Mouse (Mus musculus): Measurements from ENCODE around the gene AW822073. TPM values are rescaled to one million over a fixed set of nuclear protein-coding genes. Genes with fewer than 3 reads are reported as not detected.
"Not testable (repeated sequence)": the region's sequence is repeated elsewhere in the genome, so short reads cannot be mapped to it uniquely, and the experiment has no call there.

The AW822073 gene
- not detected for total RNA-seq (2021)
- long read RNA-seq, experiment 1 = 0 reads
- long read RNA-seq, experiment 2 = 0 reads

DNA sequence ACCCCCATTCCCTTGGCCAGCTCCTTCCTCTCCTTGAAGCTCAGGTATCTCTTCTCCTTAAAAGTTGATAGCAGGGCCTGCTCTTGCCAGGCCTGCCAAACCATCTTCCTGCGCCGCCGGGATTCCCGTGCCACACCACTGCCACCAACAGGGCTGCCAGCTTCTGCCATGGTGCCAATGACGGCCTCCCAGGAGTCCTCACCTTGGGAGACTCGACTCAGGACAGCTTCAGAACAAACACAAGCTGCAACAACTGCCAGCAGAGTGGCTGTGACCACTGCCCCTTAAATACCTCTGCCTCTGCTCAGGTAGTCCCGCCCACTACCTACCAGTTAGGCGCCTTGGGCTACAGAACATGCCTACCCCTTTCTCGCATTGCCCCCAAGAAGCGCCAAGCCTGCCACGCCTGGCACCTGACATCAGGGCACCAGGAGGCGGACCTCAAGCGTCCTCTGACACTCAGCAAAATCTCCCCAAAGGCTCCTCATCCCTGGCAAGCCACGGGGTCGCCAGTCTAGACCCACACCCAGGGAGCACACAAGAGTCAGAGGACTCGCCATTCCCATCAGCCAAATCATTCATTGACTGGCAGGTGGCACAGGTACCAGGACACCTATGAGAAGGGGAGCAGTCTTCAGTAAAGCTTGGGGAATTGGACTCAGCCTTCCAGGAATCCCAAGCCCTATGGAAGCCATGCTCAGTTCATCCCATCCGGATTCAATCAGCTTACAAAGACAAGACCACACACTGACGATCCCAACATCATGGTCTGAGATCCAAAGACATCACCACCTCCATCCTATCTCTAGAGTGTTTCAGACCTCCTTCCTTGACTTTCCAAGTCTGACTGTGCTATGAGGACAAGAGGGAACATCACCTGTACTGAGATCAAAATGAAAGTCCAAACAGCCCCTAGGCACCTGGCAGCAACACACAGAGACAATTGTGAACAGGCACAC is at the start of gene AW822073:
AW822073 (minus strand) TSS at position 104 of the 959 bp plus-strand sequence.
- DNase-seq (ENCODE audit: low spot score in 2 of 2) = not testable (repeated sequence)

DNA sequence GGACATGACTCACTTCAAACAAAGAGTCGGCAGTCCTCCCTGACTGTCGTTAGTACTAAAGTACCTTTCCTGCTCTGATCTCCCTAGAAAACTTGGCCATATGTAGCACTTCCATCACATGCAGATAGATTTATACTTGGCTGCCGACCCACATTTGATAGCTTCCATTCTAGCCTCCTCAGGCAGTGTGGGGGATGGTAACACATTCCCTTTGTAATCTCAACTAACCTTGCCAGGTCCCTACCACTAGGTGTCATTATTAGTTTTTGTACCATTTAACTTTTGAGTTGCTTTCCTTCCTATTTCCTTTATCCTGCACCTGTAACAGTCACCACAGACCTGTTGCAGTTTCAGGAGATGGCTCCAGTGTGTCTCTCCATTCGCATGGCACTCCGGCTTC is 33.7 kb upstream of the AW822073 start:
- DNase-seq (ENCODE audit: low spot score in 2 of 2) = no peak

DNA sequence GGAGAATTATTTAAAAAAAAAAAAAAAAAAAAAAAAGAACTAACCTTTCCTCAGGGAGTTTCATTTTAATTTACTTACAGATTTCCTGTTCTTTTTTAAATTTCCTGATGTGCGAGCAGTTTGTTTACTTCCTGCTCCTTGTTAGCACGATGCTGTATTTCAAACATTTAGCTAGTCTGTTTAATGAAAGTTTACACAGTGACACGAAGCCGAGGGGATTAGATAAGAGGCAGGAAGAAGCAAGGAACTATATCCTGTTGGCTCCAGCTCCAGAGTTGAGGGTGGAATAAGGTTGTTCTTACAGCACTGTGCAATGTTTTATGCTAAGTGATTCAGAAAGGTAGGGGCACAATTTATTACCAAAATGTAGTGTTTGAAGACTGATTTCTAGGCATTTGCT is 31.2 kb upstream of the AW822073 start:
- DNase-seq (ENCODE audit: low spot score in 2 of 2) = no peak

DNA sequence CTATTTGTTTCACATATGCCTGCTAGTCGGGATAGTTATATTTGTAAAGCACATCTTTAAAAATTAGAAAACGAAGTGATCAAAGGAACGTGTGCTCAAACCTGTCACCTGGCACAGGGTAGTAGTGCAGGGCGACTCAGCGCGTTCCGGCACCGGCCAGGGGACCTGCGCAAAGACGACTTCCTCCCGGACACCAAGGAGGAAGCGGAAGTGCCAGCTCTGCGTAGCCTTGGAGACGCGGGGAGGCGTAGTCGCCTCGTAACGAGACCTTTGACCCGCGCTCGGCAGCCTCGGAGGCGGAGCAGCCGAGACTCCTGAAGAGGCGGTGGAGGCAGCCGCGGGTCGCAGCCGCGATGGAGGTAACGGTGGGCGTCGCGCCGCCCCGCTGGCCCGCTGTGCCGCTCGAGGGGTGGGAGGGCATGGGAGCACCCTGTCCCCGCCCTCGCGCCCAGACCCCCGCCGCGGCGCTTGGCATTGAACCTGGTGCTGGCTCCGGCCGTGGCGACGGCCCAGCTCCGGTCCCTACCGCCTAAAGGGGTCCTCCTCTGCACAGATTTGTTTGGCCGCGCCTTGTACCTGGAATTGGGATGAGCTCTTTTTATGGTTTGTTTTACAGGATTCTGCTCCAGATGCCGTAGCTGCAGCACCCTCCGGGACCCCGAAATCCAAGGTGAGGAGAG is 30.6 kb upstream of the AW822073 start, which contains the start of gene Gcc2:
Gcc2 (plus strand) TSS at position 285 of the 680 bp plus-strand sequence.
- DNase-seq (ENCODE audit: low spot score in 2 of 2) = peak; percentile 86 to 93

DNA sequence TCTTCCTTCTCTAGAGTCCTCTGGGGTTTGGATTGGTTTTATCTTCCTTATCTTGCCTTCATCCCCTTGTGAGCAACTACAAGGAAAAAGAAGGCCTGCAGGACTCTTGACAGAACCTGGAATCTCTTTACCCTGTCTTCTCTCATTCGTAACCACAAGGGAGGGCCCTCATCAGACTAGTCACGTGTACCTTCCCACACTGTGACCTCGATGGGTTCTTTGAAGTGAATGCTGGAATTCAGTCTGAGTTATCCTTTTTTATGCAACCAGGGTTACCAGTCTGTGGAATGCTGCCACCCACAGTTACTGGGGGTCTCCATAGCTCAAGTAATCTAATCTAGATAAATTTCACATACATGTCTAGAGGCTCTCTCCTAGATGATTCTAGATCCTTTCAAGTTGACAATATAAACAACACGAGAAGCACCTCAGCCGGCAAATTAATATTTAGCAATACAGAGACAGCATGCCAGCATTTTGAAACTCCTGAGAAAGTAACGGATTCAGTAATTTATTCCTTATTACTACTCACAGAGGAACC is 30.0 kb upstream of the AW822073 start:
- peak in 1 of 2 experiments; percentile 13 for DNase-seq (ENCODE audit: low spot score in 2 of 2)

DNA sequence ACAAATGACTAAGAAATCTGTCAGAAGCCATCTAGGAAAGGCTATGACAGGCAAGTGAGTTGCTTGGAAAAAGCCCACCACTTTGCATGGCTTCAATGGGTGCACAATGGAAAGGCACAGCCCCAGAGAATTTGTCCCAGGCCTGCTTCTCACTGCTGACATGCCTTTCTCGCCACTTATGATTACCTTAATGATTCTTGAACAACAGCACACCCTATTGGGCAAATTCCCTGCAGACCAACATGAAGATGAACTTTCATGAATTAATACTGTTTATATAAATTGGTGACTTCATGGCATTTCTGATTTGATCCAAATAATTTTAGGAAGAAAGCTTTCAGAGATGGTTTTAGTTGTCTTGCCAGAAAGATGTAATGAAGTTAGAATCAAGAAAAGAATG is 24.8 kb upstream of the AW822073 start:
- no peak for DNase-seq (ENCODE audit: low spot score in 2 of 2)

DNA sequence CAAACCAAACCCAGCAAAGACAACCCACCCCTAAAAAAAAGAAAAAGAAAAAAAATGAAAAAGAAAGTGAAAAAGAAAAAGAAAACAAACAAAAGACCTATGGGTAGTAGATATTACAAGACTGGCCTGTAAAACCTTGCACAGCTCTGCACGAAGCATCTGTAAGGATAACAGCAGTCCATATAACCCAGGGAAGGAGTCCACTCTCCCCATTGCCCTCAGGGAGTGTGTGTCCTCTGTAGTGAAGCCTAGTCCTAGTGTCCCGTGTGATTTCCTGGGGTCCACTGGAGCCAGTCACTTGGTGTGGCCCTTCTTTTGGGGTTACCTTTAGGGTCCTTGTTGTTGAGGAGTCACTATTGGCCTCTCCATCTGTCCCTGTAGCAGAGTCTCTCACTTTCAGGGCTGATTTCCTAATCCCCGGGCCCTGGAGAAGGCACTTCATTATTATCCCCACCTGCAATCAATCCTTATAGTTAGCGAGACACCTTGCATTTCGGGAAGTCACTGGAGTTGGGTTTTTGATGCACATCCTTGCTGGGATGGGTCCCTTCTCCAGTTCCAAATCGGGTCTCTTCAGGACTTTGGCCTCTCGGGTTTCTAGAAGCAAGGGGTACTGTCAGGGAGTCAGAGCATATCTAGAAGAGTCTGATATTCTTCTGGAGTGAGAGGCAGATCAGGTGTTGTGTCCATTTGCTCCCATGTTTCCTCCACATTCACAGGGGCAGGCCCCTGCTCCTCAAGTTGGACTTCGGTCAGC is 14.4 kb upstream of the AW822073 start:
- DNase-seq (ENCODE audit: low spot score in 2 of 2) = peak in 1 of 2 experiments; percentile 49

DNA sequence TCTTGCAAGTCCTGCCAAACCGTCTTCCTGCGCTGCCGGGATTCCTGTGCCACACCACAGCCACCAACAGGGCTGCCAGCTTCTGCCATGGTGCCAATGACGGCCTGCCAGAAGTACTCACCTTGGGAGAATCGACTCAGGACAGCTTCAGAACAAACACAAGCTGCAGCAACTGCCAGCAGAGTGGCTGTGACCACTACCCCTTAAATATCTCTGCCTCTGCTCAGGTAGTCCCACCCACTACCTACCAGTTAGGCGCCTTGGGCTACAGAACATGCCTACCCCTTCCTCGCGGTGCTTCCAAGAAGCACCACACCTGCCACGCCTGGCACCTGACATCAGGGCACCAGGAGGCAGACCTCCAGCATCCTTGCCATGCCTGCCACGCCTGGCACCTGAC is 11.9 kb upstream of the AW822073 start, which contains the start of gene Gm4981:
Gm4981 (minus strand) TSS at position 89 of the 400 bp plus-strand sequence.
- no peak for DNase-seq (ENCODE audit: low spot score in 2 of 2)

DNA sequence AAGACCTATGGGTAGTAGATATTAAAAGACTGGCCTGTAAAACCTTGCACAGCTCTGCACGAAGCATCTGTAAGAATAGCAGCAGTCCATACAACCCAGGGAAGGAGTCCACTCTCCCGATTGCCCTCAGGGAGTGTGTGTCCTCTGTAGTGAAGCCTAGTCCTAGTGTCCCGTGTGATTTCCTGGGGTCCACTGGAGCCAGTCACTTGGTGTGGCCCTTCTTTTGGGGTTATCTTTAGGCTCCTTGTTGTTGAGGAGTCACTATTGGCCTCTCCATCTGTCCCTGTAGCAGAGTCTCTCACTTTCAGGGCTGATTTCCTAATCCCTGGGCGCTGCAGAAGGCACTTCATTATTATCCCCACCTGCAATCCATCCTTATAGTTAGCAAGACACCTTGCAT is 10.3 kb upstream of the AW822073 start:
- not testable (repeated sequence) for DNase-seq (ENCODE audit: low spot score in 2 of 2)

DNA sequence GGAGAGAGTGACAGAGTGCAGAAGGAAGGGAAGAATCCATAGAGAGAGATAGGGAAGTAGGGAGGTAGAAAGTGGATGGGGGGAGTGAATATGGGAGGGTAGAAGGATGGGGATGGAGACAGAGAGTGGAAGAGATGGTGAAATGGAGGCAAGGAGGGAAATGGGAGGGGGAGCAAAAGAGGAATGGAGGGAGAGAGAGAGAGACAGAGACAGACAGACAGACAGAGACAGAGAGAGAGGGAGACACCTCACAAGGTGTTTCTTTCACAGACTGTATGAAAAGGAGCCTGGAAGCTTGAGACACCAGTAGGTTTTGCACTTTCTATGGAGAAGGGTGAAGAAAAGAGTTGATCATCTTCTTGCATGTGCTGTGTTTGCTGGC is 9.0 kb upstream of the AW822073 start:
- not testable (repeated sequence) for DNase-seq (ENCODE audit: low spot score in 2 of 2)

DNA sequence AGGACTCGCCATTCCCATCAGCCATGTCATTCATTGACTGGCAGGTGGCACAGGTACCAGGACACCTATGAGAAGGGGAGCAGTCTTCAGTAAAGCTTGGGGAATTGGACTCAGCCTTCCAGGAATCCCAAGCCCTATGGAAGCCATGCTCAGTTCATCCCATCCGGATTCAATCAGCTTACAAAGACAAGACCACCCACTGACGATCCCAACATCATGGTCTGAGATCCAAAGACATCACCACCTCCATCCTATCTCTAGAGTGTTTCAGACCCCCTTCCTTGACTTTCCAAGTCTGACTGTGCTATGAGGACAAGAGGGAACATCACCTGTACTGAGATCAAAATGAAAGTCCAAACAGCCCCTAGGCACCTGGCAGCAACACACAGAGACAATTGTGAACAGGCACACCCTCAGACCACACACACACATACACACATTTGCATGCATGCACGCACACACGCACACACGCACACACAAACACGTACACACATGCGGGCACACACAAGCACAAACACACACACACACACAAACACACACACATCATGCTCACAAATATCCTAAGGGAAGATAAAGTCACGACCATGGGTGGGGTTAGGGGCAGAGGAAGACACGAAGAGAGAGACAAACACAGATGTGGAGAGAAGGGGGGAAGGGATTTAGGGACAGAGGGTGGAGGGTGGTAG is 8.5 kb upstream of the AW822073 start:
- not testable (repeated sequence) for DNase-seq (ENCODE audit: low spot score in 2 of 2)

DNA sequence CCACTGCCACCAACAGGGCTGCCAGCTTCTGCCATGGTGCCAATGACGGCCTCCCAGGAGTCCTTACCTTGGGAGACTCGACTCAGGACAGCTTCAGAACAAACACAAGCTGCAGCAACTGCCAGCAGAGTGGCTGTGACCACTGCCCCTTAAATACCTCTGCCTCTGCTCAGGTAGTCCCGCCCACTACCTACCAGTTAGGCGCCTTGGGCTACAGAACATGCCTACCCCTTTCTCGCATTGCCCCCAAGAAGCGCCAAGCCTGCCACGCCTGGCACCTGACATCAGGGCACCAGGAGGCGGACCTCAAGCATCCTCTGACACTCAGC is 7.9 kb upstream of the AW822073 start, which contains the start of gene Duxf3:
Duxf3 (minus strand) TSS at position 35 of the 329 bp plus-strand sequence.
- not testable (repeated sequence) for DNase-seq (ENCODE audit: low spot score in 2 of 2)

DNA sequence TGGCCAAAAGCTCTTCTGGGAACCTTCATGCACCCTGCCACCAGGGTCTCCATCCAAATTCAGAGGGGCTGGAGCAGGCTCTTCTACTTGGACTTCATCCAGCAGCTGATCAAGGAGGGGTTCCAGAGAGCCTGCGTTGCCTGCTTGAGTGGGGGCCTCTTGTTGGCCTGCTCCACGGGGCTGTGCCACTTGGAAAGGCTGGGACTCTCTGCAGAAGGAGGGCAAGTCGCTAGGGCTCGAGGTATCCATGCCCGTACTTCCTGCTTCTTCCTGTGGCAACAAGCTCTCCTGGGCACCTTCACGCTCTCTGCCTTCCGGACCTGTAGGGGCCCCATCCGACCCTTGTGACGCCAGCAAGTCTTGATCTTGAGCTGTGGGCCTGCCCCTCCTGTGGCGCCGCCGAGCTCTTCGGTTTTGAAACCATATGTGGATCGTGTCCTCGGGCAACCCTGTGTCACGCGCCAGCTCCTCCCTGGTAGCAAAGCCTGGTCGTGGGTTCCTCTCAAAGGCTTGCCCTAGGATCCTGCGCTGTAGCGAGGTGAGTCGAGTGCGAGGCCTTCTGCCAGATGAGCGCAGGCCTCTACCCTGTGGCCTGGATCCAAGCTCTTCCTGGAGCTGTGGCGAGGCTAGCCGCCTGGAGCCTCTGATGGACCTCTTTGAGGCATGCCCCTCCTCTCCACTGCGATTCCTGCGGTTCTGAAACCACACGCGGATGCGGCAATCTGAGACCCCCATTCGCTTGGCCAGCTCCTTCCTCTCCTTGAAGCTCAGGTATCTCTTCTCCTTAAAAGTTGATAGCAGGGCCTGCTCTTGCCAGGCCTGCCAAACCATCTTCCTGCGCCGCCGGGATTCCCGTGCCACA is 7.3 kb upstream of the AW822073 start:
- peak; percentile 60 to 61 for DNase-seq (ENCODE audit: low spot score in 2 of 2)

DNA sequence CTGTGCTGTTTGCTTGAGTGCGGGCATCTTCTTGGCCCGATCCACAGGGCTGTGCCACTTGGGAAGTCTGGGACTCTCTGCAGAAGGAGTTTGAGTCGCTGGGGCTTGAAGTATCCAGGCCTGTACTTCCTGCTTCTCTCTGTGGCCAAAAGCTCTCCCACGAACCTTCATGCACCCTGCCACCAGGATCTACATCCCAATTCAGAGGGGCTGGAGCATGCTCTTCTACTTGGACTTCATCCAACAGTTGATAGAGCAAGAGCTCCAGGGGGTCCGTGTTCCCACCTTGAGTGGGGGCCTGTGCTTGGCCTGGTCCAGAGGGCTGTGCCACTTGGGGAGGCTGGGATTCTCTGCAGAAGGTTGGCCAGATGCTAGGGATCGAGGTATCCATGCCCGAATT is 6.4 kb upstream of the AW822073 start:
- not testable (repeated sequence) for DNase-seq (ENCODE audit: low spot score in 2 of 2)

DNA sequence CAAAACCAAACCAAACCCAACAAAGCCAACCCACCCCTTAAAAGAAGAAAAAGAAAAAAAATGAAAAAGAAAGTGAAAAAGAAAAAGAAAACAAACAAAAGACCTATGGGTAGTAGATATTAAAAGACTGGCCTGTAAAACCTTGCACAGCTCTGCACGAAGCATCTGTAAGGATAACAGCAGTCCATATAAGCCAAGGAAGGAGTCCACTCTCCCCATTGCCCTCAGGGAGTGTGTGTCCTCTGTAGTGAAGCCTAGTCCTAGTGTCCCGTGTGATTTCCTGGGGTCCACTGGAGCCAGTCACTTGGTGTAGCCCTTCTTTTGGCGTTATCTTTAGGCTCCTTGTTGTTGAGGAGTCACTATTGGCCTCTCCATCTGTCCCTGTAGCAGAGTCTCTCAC is 5.3 kb upstream of the AW822073 start:
- not testable (repeated sequence) for DNase-seq (ENCODE audit: low spot score in 2 of 2)

DNA sequence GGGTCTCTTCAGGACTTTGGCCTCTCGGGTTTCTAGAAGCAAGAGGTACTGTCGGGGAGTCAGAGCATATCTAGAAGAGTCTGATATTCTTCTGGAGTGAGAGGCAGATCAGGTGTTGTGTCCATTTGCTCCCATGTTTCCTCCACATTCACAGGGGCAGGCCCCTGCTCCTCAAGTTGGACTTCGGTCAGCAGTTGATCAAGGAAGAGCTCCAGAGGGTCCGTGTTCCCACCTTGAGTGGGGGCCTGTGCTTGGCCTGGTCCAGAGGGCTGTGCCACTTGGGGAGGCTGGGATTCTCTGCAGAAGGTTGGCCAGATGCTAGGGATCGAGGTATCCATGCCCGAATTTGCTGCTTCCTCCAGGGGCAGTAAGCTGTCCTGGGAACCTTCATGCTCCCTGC is 3.1 kb upstream of the AW822073 start:
- not testable (repeated sequence) for DNase-seq (ENCODE audit: low spot score in 2 of 2)

DNA sequence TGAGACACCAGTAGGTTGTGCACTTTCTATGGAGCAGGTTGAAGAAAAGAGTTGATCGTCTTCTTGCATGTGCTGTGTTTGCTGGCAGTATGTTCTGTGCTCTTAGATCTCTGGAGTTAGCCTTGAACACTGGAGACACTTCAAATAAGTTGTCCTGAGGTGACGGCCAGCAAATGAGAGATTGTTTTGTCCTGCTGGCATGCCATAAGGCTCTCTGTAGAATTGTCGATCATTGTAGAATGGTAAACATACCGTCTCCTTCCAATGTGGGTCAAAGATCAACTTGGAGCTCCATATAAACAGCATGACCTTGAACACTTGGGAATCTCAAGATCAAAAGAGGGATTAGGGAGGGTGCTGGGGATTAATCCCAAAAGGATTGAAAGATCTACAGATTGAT is 1.6 kb upstream of the AW822073 start:
- DNase-seq (ENCODE audit: low spot score in 2 of 2) = not testable (repeated sequence)

DNA sequence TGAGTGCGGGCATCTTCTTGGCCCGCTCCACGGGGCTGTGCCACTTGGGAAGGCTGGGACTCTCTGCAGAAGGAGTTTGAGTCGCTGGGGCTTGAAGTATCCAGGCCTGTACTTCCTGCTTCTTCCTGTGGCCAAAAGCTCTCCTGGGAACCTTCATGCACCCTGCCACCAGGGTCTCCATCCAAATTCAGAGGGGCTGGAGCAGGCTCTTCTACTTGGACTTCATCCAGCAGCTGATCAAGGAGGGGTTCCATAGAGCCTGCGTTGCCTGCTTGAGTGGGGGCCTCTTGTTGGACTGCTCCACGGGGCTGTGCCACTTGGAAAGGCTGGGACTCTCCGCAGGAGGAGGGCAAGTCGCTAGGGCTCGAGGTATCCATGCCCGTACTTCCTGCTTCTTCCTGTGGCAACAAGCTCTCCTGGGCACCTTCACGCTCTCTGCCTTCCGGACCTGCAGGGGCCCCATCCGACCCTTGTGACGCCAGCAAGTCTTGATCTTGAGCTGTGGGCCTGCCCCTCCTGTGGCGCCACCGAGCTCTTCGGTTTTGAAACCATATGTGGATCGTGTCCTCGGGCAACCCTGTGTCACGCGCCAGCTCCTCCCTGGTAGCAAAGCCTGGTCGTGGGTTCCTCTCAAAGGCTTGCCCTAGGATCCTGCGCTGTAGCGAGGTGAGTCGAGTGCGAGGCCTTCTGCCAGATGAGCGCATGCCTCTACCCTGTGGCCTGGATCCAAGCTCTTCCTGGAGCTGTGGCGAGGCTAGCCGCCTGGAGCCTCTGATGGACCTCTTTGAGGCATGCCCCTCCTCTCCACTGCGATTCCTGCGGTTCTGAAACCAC is 541 bp downstream of the AW822073 start:
- DNase-seq (ENCODE audit: low spot score in 2 of 2) = peak in 1 of 2 experiments; percentile 43
